Mouse (Mus musculus) ES-CJ7 (cell line): ENCODE measurements around the gene Clec4d.
"Not testable (repeated sequence)": the region's sequence is repeated elsewhere in the genome, so short reads cannot be mapped to it uniquely, and the experiment has no call there.

Source experiments
- DNase-seq: peaks from one replicate; pipeline ENCODE4 v3.0.0; 2011; ENCODE audit warnings: low read depth, low spot score

Gene Clec4d

DNA sequence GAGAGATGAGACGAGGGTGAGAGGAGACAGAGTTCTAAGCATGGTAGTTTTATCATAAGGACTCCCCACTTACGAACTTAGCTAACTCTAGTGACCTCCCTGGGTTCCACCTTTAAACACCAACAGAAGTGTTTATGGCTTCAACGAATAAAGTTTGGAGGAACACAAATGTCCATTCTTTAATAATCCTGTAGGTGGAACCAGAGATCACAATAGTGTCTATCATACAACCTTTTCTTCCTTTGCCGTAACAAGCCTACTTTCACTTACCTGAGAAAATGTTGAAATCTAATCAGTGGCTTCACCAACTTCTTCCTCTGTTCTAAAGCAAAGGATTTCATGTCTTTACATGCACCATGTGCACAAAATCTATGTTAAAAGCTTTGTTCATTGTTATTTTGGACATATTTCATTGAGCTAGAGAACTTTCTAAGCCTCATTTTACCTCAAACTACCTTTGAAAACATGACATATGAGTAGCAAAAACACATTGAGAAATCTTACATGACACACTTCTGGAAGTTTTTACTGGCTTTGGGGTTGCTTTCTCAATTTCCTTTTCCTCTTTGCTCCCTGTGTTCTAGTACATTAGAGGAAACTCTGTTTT lies at the start of gene Clec4d:
Clec4d (plus strand) TSS at position 557 of the 607 bp plus-strand sequence.
- no peak for DNase-seq

DNA sequence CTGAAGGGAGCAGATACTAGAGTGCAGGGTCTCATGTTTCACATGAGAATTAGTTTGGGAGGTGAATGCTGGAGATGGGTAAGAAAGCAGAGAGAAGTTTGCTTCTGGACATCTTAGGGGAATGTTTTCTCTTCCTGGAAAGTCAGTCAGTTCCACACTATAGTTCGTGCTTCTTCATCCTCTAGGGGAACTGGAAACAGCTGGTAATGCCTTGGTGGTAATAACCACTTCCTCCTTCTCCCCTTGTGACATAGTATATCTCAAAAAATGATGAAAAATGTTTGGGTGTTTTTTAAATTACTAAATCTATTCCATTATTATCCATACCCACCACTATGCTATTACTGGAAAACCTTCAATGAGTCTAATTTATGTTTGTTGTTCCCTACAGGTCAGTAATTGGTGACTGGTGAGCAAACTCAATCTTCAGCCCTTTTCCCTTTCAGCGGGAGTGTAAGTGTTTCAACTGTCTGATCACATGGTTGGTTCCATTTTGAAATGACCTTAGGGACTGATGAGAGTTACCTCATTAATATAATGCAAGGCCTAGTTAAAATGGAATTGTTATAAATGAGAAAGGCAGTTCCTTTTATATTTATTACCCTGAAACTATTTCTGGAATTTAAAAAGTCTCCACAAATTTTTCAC lies 34.3 kb upstream of the Clec4d start:
- no peak for DNase-seq

DNA sequence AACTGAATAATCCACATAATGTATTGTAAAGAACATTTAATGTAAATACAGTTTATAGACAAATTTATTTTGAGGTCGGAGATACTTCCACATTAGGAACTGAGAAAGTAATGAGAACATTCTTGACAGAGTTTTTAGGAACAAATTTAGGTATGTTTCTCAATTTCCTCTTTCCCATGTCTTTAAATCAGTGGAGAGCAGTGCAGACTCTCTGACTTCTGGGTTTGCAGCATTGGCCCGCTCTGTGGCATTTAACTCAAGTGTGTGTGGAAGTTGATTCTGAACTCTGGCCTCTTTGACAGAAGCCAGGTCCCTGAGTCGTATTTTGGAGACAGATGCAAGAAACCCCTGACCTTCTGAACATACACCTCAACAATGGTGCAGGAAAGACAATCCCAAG lies 32.3 kb upstream of the Clec4d start, which contains the start of gene Clec4n:
Clec4n (plus strand) TSS at position 200 of the 400 bp plus-strand sequence.
- DNase-seq = no peak

DNA sequence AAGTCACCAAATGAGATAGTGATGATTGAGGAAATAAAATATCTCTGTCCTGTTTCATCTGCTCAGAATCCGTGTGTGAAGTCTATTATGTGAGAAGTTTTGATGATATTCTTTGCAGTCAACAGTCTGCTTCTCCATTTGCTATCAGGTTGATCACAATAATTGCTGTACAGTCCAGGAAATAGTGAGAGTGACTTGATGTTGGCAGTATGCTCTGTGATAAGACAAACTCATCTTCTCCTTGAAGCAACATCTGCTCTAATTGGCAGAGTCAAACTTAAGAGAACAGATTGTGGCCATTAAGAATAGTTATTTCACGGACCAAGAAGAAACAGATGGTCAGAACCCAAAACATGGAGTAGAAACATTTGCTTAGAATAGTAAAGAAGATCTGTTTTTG lies 30.8 kb upstream of the Clec4d start:
- DNase-seq = no peak

DNA sequence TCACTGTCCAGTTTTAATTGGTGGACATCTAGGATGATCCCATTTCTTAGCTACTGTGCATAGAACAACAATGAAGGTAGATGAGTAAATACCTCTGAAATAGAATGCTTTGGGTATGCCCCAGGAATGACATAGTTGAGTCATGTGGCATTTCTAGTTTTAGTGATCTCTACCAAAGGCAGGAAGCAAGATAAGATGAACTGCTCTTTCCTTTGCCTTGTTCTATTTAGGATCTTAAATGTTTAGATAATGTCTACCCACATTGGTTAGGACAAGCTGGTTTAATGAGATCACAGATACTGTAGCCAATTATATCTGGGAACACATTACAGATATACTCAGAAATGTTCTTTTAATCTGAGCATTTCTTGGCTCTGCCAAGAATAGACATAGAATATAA lies 24.3 kb upstream of the Clec4d start:
- no peak for DNase-seq

DNA sequence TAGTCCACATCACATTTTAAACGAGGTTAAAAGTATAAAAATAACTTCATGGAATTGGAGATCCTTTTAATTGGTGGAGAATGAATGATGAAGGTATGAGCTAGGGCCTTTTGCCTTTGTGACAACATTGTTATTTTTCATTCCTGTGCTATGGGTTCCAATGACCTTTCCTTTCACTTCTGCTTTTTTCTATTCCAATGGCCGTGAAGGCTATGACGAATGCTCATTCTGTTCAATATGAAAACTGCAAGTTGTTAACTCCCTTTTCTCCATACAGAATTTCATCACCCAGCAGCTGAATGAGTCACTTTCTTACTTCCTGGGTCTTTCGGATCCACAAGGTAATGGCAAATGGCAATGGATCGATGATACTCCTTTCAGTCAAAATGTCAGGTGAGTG lies 17.7 kb upstream of the Clec4d start:
- no peak for DNase-seq

DNA sequence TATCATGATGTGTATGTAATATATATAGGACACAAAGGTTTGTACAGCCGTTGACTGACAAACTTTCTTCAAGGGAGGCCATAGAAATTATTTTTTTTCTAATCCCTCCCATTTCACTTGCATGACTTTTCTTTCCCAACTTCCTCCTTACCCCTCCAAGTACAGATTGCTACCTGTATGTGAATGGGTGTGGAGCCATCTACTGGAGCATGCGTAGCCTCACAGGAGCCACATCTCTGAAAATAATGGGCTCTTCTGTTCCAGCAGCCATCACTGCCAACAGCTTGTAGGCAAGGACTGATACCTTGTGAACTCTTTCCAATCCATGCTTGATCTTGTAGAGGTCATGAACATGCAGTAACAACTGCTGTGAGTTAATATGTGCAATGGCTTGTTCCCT lies 13.0 kb upstream of the Clec4d start:
- DNase-seq = peak; percentile 19

DNA sequence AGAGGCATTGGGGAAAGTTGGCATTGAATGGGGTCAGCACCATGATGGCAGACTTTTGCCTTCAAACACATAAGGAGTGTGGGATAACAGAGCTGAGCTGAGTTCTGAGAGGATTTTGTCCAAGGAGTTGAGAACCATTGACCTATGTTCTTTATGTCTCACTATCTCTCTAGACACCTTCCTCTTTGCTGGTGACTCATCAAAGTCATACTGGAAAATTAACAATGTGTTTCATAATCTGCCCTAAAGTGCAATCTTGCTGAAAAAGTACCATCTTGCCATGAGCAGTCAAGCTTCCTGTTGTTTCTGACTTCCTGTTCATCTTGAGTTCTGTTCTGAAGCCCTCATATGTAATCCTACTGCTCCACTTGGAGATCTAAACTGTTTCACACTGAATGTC lies 9.2 kb upstream of the Clec4d start:
- no peak for DNase-seq

DNA sequence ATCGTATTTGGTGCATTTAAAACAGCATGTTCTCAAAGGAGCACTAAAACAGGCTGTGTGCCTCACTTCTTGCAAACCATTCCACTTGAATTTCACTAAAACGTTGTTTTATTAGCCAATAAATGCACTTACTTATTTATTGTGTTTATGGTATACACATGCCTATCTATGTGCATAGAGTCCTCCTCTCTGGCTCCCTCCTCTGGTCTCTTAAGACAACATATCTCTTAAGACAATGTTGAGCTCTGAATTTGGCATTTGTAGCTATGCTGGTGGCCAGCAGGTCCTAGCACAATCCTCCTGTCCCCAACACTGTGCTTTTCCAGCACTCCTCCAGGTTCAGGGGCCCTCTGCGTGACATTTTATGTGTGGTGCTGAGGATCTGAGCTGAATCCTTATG lies 3.0 kb upstream of the Clec4d start:
- DNase-seq = peak; percentile 9

DNA sequence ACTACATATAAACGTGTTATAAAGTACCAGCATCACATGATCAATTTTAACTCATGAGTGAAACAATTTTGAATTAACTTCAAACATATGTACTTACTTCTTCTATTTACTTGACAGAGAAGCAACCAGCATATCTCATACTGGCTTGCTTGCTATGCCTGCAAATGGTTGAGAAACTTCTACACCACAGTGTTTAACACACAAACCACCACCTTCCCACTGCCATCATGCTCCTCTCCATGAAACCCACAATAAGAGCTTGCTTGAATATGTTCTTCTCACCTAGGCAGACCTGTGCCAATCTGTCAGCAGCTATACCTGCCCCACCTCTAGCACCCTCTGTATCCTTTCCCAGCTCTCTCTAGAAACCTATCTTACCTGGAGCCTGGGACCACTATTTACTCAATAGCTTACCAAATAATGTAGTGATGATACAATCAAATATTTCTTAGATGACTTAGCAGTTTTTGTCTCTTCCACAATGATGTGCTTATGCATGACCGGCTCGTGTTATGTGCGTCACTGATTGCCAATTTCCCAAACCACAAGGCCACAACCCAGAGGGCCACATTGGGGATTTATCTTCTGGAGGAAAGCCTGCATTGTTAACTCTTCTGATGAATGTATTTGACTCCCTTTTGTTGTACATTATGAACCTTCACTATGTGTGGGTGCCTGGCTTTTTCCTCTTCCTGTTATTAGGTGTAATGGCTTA lies 1.9 kb upstream of the Clec4d start:
- DNase-seq = no peak

DNA sequence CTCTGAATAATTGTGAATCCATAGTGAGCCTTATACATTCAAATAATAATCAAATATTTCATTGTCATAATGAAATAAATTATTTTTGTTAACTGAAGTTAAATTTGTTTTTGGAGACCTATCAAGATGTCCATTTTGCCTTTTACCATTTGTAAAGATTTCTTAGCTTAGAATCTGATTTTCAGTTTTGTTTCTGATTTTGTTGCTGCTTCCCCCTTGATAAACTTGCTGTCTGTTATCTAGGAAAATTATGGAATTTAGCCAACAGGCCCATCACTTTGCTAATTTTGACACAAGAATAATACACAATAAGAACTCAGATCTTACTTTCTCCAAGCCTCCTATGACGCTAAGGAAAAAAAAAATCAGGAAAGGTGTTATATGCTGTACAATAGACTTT lies 1.0 kb upstream of the Clec4d start:
- DNase-seq = no peak

DNA sequence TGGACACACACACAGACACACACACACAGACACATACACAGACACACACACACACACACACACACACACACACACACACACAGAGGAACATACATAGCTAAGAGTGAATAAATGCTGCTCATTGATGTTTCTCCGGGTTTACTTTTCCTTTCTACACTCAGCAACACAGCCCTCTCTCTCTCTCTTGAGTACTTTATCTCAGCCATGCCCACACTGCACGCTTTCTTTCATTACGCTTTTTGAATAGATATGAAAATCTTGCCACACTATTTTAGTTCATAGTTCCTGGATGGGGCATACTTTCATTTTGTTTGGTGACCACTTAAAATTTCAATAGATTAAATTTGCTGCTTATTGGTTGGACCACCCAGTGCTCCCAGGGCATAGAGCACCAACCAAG lies 2.3 kb downstream of the Clec4d start:
- DNase-seq = no peak

DNA sequence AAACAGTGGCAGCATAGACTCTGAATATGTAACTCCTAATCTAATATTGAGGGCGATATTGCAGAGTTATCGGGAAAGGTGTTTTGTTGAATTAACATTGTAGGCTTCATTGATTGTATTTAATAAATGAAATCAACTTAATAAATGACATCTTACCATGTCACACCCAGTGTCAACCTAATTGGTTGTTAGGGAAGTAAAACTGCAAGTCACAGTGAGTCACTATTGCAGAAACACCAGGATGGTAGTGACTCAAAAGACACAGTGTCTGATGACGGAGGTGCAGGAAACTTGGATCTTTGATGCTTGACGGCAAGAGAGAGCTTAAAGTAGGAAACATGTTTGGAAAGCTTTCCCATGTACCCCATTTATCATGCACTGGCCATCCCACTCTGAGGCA lies 3.9 kb downstream of the Clec4d start:
- DNase-seq = no peak

DNA sequence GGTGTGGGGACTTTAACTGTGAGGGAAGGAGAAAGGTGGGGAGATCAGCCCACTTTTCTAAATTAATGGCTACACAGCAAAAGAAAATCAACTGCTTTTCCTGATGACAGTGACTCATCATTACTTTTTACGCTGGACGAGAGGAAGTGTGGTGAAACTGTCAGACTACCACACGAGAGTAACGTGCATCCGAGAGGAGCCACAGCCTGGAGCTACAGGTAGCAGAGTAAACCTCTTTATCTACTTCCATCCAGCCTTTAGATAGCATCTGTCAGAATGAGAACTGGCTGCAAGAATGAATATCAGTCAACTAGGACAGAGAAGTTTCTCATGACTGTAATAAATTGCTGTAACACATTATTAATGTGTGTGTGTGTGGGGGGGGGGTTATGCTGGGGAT lies 5.0 kb downstream of the Clec4d start:
- no peak for DNase-seq

DNA sequence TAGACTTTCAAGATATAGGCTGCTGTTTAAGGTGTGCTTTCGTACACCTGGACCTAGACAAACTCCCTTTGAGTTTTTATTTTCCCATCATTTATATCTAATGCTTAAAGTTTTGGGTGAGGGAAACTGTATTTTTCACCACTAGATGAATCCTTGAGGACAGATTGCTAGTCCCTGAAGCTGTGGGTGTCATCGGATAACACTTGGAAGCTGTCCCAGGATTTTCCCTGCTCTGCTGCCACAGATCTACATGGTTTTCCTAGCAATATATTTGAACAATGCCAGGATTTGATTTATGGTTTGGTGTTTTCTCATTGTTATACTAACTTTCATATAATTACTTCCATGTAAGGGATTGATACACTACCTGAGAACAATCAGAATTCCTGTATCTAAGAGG lies 17.5 kb downstream of the Clec4d start:
- no peak for DNase-seq

DNA sequence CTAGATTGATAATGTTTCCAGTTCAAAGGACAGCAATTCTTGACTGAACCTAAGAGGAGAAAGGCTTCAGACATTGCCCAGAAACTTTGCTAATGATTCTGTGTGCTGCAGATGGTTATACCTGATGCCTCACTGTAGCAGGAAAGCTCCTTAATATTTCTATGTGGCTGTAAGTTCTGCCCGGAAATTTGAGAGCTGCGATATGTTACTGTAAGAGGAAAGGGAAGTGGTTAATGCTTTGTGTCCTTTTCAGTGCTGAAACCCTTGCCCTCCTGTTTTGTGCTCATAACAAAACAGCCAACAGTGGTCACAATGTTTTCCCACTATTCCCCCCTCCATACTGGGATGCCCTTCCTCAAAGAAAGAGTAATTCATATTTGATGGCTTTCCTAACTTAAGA lies 24.4 kb downstream of the Clec4d start:
- no peak for DNase-seq

DNA sequence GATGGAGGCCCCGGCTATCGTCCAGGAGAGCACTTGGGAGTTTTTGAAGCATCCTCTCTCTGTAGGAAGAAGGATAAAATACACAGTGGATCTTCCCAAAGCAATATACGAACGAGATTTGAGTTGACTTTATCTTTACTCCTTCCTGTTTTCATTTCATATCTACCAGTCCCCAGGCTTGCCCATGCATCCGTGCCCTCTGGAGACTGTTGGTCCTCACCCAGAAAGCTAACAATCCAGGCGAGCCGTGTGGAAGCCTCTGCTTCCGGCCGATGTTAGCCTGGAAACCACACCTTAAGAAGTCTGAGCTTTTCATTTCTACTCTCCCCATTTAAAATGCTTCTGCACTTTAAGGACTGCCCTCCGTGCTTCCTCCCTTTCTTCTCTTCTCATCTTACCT lies 27.0 kb downstream of the Clec4d start:
- DNase-seq = no peak

DNA sequence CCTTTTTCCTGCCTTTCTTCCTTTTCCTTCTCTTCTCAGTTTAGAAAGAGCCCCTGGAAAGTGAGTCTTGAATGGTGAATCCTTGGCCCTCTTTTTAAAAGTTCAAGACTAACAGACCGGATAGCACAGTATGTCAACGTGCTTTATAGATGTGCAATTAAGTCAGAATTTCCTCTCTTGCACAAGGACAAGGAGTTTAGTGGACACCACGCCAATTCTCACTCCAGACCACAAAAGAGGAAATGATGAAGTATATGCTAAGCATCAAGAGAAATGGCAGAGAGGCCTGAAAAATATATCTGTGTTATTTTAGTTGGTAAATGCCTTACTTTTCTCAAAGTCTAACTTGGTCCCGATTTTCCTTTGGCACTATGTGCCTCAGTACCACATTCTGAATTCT lies 27.8 kb downstream of the Clec4d start, which contains the start of gene Clec4e:
Clec4e (minus strand) TSS at position 118 of the 400 bp plus-strand sequence.
- DNase-seq = no peak

DNA sequence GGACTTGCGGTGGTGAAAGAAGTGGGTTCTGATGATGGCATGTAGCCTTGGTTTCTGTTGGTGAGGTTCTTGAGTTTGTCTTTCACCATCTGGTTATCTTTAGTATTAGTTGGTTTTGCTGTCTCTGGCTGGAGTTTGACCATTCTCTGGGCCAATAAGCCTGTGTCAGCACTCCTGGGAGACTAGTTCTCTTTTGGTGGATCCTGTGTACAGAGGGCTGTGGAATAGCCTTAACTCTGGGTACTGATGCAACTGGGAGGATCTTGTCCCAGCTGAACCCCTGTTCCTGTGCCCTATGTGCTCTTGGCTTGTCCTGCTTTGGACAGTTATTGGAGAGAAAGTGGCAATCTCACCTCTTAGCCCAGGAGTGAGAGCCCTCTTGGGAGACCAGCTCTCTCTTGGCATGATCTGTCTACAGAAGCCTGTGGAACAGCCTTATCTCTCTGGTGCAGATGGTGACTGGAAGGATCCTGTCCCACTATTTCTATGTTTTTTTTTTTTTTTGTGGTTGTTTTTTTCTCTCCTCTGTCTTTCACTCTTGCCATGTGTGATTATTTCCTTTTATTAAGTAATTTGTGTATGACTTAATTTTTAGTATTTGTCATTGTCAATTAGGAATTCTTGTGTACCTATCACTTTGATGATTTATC lies 31.0 kb downstream of the Clec4d start:
- no peak for DNase-seq

DNA sequence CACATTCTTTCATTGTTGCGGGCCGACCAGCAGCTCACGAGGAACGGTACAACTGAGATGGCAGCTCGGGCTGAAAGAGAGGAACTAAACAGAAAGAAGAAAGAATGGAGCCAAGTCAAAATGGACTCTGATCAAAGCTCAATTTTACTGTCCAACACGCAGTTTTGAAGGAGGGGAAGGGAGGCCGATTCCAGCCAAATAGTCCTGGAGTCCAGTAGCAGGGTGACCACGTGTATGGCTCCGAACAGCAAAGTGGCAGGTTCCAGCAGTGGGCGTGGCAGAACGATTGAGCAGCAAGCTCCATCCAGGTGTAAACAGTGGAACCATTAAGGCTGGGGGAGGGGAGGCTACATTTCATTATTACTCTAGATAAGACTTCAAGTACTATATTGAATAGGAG lies 31.6 kb downstream of the Clec4d start:
- DNase-seq = not testable (repeated sequence)

DNA sequence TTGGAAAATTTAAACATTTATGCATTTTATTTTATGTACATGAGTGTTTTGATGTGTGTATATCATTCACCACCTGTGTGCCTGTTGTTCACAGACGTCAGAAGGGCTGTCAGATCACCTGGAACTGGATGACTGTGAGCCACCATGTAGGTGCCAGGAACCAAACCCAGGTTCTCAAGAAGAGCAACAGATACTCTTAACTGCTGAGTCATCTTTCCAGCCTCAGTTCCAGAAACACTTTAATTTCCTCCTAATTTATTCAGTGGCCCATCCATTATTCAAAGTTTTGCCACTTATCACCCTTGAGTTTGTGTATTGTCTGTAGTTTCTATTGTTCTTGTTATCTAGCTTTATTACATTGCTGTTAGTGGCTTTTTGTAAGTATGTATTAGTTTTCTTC lies 34.8 kb downstream of the Clec4d start:
- no peak for DNase-seq

DNA sequence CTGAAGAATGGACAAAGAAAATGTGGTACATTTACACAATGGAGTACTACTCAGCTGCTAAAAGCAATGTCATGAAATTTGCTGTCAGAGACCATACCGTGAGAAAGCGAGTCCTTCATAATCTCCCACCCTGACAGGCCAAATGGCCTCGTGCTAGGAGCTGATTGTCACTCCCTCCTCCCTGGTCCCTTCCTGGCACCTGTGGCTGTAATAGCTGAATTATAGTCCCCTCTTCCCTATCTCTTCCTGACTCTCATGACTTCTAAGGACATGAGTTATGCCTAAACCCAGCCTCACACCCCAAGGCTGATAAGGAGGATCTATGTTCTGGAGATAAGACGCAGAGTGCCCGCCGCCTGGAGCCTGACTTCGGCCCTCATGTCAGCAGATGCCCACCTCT lies 44.4 kb downstream of the Clec4d start:
- not testable (repeated sequence) for DNase-seq
